Mouse (Mus musculus) forebrain, embryonic 15.5 days (tissue): ENCODE data around the gene Muc3a. TPM values are rescaled to one million over a fixed set of nuclear protein-coding genes. Genes with fewer than 3 reads are reported as not detected.

ENCODE experiments used
- ATAC-seq: fragments of 200-750 bp; cut with Nextera tagmentation; replicated peaks from 2 replicates; pipeline ENCODE4 v1.8.0; 2017; ENCODE audit warnings: mild to moderate bottlenecking, moderate TSS enrichment, moderate library complexity
- H3K27ac ChIP-seq: fragments of 300-500 bp; sonication (generic); replicated peaks from 2 replicates; pipeline ENCODE4 v1.5.1; 2015; ENCODE audit warnings: mild to moderate bottlenecking, inconsistent platforms
- H3K27me3 ChIP-seq: fragments of 300-500 bp; sonication (generic); 2 replicates; pipeline ENCODE4 v1.6.1; 2015; ENCODE audit warnings: inconsistent platforms
- H3K36me3 ChIP-seq: fragments of 300-500 bp; sonication (generic); 2 replicates; pipeline ENCODE4 v1.6.1; 2015; ENCODE audit warnings: mild to moderate bottlenecking, inconsistent platforms
- H3K4me1 ChIP-seq: fragments of 300-500 bp; sonication (generic); 2 replicates; pipeline ENCODE4 v1.6.1; 2015; ENCODE audit warnings: inconsistent platforms
- H3K4me2 ChIP-seq: fragments of 300-500 bp; sonication (generic); replicated peaks from 2 replicates; pipeline ENCODE4 v1.6.1; 2015; ENCODE audit warnings: mild to moderate bottlenecking, inconsistent platforms
- H3K4me3 ChIP-seq: fragments of 300-500 bp; sonication (generic); 2 replicates; pipeline ENCODE4 v1.5.1; 2015; ENCODE audit warnings: mild to moderate bottlenecking, inconsistent platforms
- H3K9ac ChIP-seq: fragments of 300-500 bp; sonication (generic); replicated peaks from 2 replicates; pipeline ENCODE4 v1.6.1; 2015; ENCODE audit warnings: mild to moderate bottlenecking, inconsistent platforms
- H3K9me3 ChIP-seq: fragments of 300-500 bp; sonication (generic); 2 replicates; pipeline ENCODE4 v1.6.1; 2016; ENCODE audit warnings: inconsistent platforms
- WGBS: fragments of 180-500 bp; shearing (Covaris S2); methylation state at CpG from one replicate; pipeline ENCODE4 v1.1.7; 2015; ENCODE audit warnings: mixed read lengths; 5-methylcytosine and 5-hydroxymethylcytosine counted together
- polyA plus RNA-seq: library from polyadenylated mRNA; unstranded; fragments of >200 nt; fragmentation: Nextera tagmentation; extraction: Ambion mirVana; gene quantifications from 2 replicates; pipeline ENCODE4 v1.2.1, GENCODE M21; 2015

Gene Muc3a
- polyA plus RNA-seq, 1 experiment from 2014 or later: not detected

DNA sequence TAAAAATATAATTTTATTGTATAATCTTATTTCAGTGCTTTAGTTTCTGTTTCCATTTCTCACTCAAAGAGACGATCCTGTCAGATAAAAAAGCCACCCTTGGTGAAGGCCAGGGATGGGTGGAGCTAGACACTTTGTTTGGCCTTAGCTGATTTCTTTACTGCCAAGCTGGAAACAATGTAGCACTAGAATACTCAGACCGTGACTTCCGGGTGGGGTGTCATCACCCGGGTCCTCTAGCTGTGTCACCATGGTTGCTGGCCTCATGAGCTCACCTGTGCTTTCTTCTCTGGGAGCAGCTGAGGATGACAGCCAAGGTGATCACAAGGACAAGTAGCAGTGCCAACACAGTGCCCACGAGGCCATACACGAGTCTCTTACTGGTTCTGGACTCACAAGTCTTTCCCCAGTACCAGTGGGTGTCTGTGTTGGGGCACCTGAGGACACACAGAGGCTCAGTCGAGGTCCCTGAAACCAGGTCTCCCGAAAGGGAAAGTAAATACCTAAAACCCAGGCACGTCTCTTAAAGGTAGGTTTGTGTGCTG, 41.3 kb downstream of the Muc3a start:
- Histone ChIP-seq H3K4me3 (no peak overlapping the region), H3K9ac (no peak overlapping the region), H3K4me2 (no peak overlapping the region), H3K36me3 (no peaks in the 10 kb centered on the region), H3K4me1 (no peaks in the 10 kb centered on the region), H3K27ac (no peak overlapping the region), H3K27me3 (no peaks in the 10 kb centered on the region), H3K9me3 (no peaks in the 10 kb centered on the region)
- no peak for ATAC-seq
- 79% methylated on average over 9 of the region's 9 CpGs for WGBS

DNA sequence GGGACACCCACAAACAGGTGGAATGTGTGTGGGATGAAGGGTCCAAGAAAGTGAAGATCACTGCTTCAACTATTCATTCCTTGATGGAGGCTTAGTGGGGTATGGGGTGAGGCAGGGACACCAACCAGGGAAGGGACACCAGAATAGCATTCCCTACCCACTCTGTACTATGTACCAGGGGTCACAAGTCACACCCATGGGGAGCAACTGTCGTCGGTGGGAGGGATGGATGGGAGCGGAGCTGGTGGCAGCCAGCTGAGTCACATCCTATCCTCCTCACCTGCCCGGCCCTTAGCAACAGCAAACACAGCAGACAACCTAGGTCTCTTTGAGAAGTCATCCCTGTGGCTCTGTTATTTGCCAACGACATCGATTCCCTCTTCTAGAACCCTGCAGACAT, 44.6 kb downstream of the Muc3a start:
- no peak overlapping the region for H3K9ac ChIP-seq
- no peaks in the 10 kb centered on the region for H3K27me3 ChIP-seq
- H3K4me2 ChIP-seq: no peak overlapping the region
- H3K4me3 ChIP-seq: no peak overlapping the region
- H3K36me3 ChIP-seq: no peaks in the 10 kb centered on the region
- no peaks in the 10 kb centered on the region for H3K9me3 ChIP-seq
- no peak overlapping the region for H3K27ac ChIP-seq
- WGBS: 79% methylated on average over 6 of the region's 6 CpGs
- ATAC-seq: no peak
- H3K4me1 ChIP-seq: no peaks in the 10 kb centered on the region

DNA sequence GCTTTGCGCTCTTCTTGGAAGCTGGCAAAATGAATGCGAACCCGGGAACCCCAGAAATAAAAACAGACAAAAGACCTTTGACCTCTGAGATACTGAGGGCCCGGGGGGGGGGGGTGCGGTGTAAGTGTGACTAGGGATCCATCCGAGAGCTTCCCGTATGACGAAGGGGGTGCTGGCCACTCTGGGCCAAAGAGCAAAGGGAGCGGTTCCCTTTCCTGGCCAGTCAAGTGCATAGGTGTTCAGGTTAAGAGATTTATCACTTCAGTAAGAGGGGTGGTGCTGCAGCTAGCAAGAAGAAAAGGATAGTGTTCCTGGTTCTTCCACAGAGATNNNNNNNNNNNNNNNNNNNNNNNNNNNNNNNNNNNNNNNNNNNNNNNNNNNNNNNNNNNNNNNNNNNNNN, 46.2 kb downstream of the Muc3a start:
- H3K27me3 ChIP-seq: no peaks in the 10 kb centered on the region
- WGBS: 84% methylated on average over 9 of the region's 9 CpGs

GRCm38 (mm10) chr5:137161853-137162252, 50.3 kb downstream of the Muc3a start:
- H3K27ac ChIP-seq: no peak overlapping the region
- no peak overlapping the region for H3K4me3 ChIP-seq
- 76% methylated on average over 4 of the region's 4 CpGs for WGBS
- ATAC-seq: no peak
- H3K4me2 ChIP-seq: no peak overlapping the region
- no peaks in the 10 kb centered on the region for H3K4me1 ChIP-seq
- no peaks in the 10 kb centered on the region for H3K27me3 ChIP-seq
- H3K9me3 ChIP-seq: no peaks in the 10 kb centered on the region
- H3K9ac ChIP-seq: no peak overlapping the region
- no peaks in the 10 kb centered on the region for H3K36me3 ChIP-seq

More for the DNA sequence above, 46.2 kb downstream of the Muc3a start:
- no peaks in the 10 kb centered on the region for H3K36me3 ChIP-seq
- H3K4me2 ChIP-seq: no peak overlapping the region
- H3K9ac ChIP-seq: no peak overlapping the region
- no peak overlapping the region for H3K27ac ChIP-seq
- H3K4me1 ChIP-seq: no peaks in the 10 kb centered on the region
- no peak for ATAC-seq
- H3K9me3 ChIP-seq: no peaks in the 10 kb centered on the region
- H3K4me3 ChIP-seq: no peak overlapping the region

DNA sequence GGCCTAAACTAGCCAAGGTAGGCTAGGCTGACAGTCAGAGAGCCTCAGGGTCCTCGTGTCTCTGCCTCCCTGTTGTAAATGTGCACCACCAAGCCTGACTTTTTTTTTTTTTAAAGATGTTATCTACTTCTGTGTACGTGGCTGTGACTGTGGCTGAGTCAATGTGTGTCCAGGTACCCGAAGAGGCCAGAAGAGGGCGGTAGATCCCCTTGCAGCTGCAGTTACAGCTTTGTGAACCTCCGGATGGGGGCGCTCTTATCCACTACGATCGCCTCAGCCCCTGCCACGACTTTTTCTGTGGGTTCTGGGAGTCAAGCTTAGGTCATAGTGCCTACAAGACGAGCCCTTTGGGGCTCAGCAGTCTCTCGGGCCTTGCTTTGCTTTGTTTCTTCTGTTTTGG, 52.7 kb downstream of the Muc3a start:
- Histone ChIP-seq H3K9ac (no peak overlapping the region), H3K27me3 (no peaks in the 10 kb centered on the region), H3K36me3 (no peaks in the 10 kb centered on the region), H3K27ac (no peak overlapping the region), H3K4me2 (no peak overlapping the region), H3K9me3 (no peaks in the 10 kb centered on the region), H3K4me1 (no peaks in the 10 kb centered on the region), H3K4me3 (no peak overlapping the region)
- ATAC-seq: no peak
- 41% methylated on average over 11 of the region's 11 CpGs for WGBS

Other genes with a start within 250 kb of the Muc3a start
- gene Cldn15, start 245.8 kb downstream of the Muc3a start, polyA plus RNA-seq: 0.10 and 0.28 TPM in 2 replicates
- 28.8 and 35.6 TPM in 2 replicates for gene Plod3, start 225.4 kb downstream of the Muc3a start, polyA plus RNA-seq
- gene Znhit1, start 224.4 kb downstream of the Muc3a start, polyA plus RNA-seq: 123 and 129 TPM in 2 replicates
- gene Vgf, start 186.0 kb downstream of the Muc3a start, polyA plus RNA-seq: 4.0 and 4.4 TPM in 2 replicates
- gene Ap1s1, start 166.3 kb downstream of the Muc3a start, polyA plus RNA-seq: 248 and 257 TPM in 2 replicates
- gene Serpine1, start 140.1 kb downstream of the Muc3a start, polyA plus RNA-seq: 0.14 and 0.28 TPM in 2 replicates
- 3.4 and 3.7 TPM in 2 replicates for gene Trim56, start 96.2 kb downstream of the Muc3a start, polyA plus RNA-seq
- not detected in 2 replicates for gene Muc3, start 63.1 kb downstream of the Muc3a start, polyA plus RNA-seq
- gene Ache, start 75.1 kb upstream of the Muc3a start, polyA plus RNA-seq: 7.7 and 11.2 TPM in 2 replicates
- 8.4 and 9.4 TPM in 2 replicates for gene Ufsp1, start 82.2 kb upstream of the Muc3a start, polyA plus RNA-seq
- 118 and 129 TPM in 2 replicates for gene Srrt, start 95.3 kb upstream of the Muc3a start, polyA plus RNA-seq
- 19.1 and 21.1 TPM in 2 replicates for gene Trip6, start 102.0 kb upstream of the Muc3a start, polyA plus RNA-seq
- 20.1 and 23.1 TPM in 2 replicates for gene Slc12a9, start 121.2 kb upstream of the Muc3a start, polyA plus RNA-seq
- gene Ephb4, start 137.7 kb upstream of the Muc3a start, polyA plus RNA-seq: 6.6 and 7.1 TPM in 2 replicates